Mouse (Mus musculus): ENCODE data around the gene Il6ra. TPM values are rescaled to one million over a fixed set of nuclear protein-coding genes. Genes with fewer than 3 reads are reported as not detected.

Gene Il6ra
- polyA plus RNA-seq, 1 experiment from 2014 or later: 0.38 TPM

DNA sequence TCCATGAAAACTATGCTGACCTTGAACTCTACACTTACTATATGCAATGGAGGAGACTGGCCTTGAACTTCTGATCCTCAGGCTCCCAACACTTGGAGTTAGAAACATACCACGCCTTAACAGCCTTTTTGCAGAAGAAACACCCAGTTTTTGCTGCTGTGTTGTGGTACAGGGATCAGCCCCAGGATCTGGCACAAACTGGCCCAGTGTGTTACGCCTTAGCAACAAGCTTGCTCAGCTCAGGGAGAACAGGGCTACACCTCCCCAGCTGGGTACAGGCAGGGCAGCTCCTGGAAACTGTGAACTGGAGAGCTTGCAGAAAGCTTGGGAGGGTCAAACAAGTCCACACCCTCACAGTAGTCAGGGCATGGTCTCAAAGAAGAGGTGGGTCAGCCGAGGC is 23.5 kb upstream of the Il6ra start:
- DNase-seq (ENCODE audit: low spot score): no peak
- H3K9me3 ChIP-seq (replicated peaks): no peaks in the 10 kb centered on the region; the same call in 1 of the 2 replicates
- H3K4me3 ChIP-seq: no peak overlapping the region
- 89% methylated on average over 3 of the region's 3 CpGs for WGBS
- H3K4me1 ChIP-seq: no peaks in the 10 kb centered on the region
- H3K27me3 ChIP-seq (ENCODE audit: low read depth, poor library complexity, severe bottlenecking): no peaks in the 10 kb centered on the region
- H3K36me3 ChIP-seq: peaks cover 55% of the 10 kb centered on the region
- no peak overlapping the region for H3K27ac ChIP-seq

DNA sequence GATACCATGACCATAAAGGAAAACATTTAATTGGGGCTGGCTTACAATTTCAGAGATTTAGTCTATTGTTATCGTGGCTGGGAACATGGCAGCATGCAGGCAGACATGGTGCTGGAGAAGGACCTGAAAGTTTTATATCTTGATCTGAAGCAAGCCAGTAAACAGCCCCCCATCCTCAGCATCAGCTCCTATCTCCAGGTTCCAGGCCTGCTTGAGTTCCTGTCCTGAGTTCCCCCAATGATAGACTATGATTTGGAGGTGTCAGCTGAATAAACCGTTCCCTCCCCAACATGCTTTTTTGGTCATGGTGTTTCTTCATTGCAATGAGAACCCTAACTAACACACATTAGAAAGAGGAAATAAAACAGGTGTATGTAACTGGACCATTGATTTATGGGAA is 19.9 kb upstream of the Il6ra start:
- Histone ChIP-seq H3K9me3 (replicated peaks) (no peaks in the 10 kb centered on the region; the same call in 1 of the 2 replicates), H3K4me1 (no peaks in the 10 kb centered on the region), H3K27ac (no peak overlapping the region), H3K36me3 (peaks cover 23% of the 10 kb centered on the region), H3K4me3 (no peak overlapping the region), H3K27me3 (ENCODE audit: low read depth, poor library complexity, severe bottlenecking) (no peaks in the 10 kb centered on the region)
- no peak for DNase-seq (ENCODE audit: low spot score)
- 92% methylated on average over 2 of the region's 2 CpGs for WGBS

DNA sequence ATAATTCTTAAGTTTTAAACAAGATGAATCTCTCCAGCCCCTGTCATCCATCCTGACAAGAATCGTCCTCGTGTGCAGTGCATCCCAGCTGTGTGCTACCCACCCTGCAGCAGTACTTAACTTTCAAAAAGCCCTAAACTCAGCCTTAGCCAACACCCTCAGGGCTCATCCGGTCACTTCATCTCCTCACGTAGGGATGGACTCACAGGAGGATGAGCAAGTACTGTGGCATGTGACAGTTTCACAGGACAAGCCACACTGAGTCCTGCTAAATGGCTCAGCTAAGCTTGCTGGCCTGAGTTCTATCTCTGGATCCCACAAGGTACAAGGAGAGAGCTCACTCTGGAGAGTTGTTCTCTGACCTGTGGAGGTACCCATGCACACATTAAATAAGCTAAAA is 16.0 kb upstream of the Il6ra start:
- DNase-seq (ENCODE audit: low spot score): no peak
- WGBS: 67% methylated on average over 4 of the region's 4 CpGs

DNA sequence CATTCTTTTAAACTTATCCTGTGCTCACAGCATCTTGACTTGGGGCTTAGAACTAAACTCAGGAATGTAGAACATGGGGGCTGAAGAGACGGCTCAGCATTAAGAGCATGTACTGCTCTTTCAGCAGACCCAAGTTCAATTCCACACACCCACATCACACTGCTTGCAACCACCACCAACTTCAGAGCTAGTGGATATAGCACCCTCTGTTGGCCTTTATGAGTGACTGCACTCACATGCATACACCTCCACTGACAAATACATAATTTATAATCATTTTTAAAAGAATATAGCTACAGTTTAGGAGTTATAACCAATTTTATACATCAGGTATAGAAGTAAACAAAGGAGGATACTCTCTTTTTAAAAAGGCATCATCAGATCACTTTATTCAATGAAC is 13.4 kb upstream of the Il6ra start:
- DNase-seq (ENCODE audit: low spot score): no peak
- WGBS: 94% methylated on average over 1 of the region's 1 CpGs
- Histone ChIP-seq H3K4me3 (no peak overlapping the region), H3K27ac (no peak overlapping the region), H3K27me3 (ENCODE audit: low read depth, poor library complexity, severe bottlenecking) (no peaks in the 10 kb centered on the region), H3K4me1 (no peaks in the 10 kb centered on the region), H3K9me3 (replicated peaks) (no peaks in the 10 kb centered on the region), H3K36me3 (no peaks in the 10 kb centered on the region)

More for the DNA sequence above, 16.0 kb upstream of the Il6ra start:
- Histone ChIP-seq H3K4me1 (no peaks in the 10 kb centered on the region), H3K36me3 (no peaks in the 10 kb centered on the region), H3K4me3 (no peak overlapping the region), H3K27me3 (ENCODE audit: low read depth, poor library complexity, severe bottlenecking) (no peaks in the 10 kb centered on the region), H3K27ac (no peak overlapping the region), H3K9me3 (replicated peaks) (no peaks in the 10 kb centered on the region; the same call in 1 of the 2 replicates)

DNA sequence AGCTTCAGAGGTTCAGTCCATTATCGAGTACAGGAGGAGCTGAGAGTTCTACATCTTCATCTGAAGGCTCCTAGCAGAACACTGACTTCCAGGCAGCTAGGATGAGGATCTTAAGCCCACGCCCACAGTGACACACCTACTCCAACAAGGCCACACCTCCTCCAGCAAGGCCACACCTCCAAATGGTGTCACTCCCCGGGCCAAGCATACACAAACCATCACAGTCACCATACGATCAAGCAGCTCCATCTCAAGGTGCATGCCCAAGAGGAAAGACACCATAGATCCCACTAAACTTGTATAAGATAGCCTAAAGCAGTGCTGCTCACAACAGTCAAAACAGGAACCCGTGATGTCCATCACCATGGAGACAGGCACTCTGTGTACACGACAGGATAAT is 7.7 kb upstream of the Il6ra start:
- Histone ChIP-seq H3K36me3 (no peaks in the 10 kb centered on the region), H3K27ac (no peak overlapping the region), H3K4me1 (no peaks in the 10 kb centered on the region), H3K9me3 (replicated peaks) (no peaks in the 10 kb centered on the region), H3K4me3 (no peak overlapping the region), H3K27me3 (ENCODE audit: low read depth, poor library complexity, severe bottlenecking) (no peaks in the 10 kb centered on the region)
- 68% methylated on average over 6 of the region's 6 CpGs for WGBS
- DNase-seq (ENCODE audit: low spot score): no peak

DNA sequence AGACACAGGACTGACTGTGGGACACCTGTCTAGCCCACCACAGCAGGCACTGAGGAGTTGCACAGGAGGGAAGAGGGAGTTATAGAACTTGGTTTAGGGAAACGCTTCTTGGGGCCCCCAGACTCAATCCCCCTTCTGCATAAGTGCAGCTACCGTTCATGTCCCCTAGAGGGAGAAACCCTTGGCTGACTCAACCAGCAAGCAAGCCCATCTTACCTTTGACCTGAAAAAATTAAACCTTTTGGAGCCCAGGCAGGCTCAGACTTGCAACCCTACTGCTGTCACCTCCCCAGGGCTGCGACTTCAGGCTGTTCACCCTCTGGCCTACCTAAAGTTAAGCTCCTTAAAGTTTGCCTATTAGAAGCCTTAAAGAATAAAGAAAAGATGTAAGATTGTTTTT is 4.4 kb upstream of the Il6ra start:
- 57% methylated on average over 3 of the region's 3 CpGs for WGBS
- no peak overlapping the region for H3K27ac ChIP-seq
- no peak overlapping the region for H3K4me3 ChIP-seq
- H3K4me1 ChIP-seq: peaks cover 12% of the 10 kb centered on the region
- no peak for DNase-seq (ENCODE audit: low spot score)
- H3K9me3 ChIP-seq (replicated peaks): no peaks in the 10 kb centered on the region
- H3K27me3 ChIP-seq (ENCODE audit: low read depth, poor library complexity, severe bottlenecking): peaks cover 31% of the 10 kb centered on the region
- no peaks in the 10 kb centered on the region for H3K36me3 ChIP-seq

DNA sequence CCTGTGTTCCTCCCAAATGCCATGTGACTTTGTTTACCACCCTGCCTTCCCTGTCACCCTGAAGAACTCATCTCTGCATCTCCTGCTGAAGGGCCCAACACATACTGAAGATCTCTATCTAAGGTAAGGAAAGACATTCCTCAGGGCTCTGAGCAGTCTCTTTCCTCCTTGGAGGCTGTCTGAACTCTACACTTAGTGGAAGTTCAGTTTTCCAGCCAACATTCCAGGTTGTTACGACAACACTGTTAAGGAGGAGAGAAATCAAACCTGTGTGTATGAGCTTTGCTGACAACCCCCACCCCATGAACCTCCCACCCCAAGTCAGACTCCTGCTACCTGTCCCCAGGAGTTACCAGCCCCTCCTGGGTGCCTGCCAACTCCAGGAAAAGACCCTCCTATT is 3.6 kb upstream of the Il6ra start:
- Histone ChIP-seq H3K27ac (no peak overlapping the region), H3K36me3 (no peaks in the 10 kb centered on the region)
- 79% methylated on average over 1 of the region's 1 CpGs for WGBS

DNA sequence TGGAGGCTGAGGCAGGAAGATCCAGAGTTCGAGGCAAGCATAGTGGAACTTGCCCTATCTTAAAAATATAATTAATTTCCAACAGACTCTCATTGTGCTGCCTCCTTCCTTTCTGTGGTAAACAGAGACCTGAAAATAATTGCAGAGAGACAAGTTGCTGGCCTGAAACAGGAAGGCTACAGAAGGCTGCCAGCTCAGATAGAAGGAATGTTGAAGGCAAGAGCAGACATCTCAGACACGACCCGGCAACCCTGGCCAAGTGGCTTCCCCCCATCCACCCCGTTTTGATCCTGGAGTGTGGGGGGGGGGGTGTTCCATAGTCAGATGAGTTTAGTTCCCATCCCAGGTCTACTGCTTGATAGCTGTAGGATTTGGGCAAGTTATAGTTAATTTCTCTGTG is 1.7 kb upstream of the Il6ra start:
- no peak for DNase-seq (ENCODE audit: low spot score)
- H3K9me3 ChIP-seq (replicated peaks): no peaks in the 10 kb centered on the region
- no peaks in the 10 kb centered on the region for H3K36me3 ChIP-seq
- WGBS: 79% methylated on average over 4 of the region's 4 CpGs
- H3K27me3 ChIP-seq (ENCODE audit: low read depth, poor library complexity, severe bottlenecking): peaks cover 45% of the 10 kb centered on the region
- no peak overlapping the region for H3K4me3 ChIP-seq
- peaks cover 15% of the 10 kb centered on the region for H3K4me1 ChIP-seq
- H3K27ac ChIP-seq: no peak overlapping the region

More for the DNA sequence above, 3.6 kb upstream of the Il6ra start:
- Histone ChIP-seq H3K4me1 (peaks cover 15% of the 10 kb centered on the region), H3K27me3 (ENCODE audit: low read depth, poor library complexity, severe bottlenecking) (peaks cover 38% of the 10 kb centered on the region), H3K4me3 (no peak overlapping the region), H3K9me3 (replicated peaks) (no peaks in the 10 kb centered on the region)
- DNase-seq (ENCODE audit: low spot score): no peak

DNA sequence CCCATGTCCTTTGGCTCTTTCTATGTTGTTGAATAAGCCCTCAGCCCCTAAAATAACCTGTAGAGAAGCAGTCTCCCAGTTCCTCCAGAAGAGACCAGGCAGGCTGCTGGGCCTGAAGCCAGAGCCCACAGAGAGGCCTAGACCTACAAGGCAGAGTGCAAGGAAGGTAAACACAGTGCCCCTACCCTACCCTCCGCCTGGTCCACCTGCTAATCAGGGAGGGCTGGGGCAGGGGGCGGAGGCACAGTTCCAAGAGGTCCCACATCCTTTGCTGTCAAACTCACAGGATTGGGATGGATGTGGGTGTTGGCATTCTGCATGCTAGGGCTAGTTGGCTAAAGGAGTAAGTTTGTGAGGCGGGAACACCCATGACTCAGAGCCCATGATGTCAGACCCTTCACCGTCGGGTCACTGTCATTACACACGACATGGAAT is 871 bp downstream of the Il6ra start:
- H3K36me3 ChIP-seq: no peaks in the 10 kb centered on the region
- H3K9me3 ChIP-seq (replicated peaks): no peaks in the 10 kb centered on the region
- peak overlapping the region; percentile 63; the same call in 1 of the 2 replicates for H3K4me3 ChIP-seq
- H3K4me1 ChIP-seq: peaks cover 15% of the 10 kb centered on the region
- no peak overlapping the region for H3K27ac ChIP-seq
- H3K27me3 ChIP-seq (ENCODE audit: low read depth, poor library complexity, severe bottlenecking): peaks cover 45% of the 10 kb centered on the region
- 36% methylated on average over 6 of the region's 6 CpGs for WGBS
- DNase-seq (ENCODE audit: low spot score): no peak

DNA sequence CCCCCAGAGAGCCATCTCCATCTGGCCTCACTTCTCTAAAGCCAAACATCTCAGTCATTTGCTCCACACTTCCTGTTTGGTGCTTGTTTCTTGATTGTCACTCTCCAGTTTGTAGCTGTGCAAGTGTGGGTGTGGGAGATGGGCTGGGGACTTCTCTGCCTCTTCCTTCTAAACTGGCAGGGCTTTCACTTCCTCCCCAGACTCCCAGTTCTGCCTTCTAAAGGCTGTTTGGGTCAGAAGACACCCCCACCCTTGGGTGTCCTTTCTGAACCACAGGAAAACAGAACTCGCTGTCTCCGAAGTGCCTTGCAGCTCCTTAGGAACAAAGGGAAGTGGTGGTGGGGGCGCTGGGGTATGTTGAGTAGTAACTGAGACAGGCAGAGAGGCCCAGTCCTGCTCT is 1.8 kb downstream of the Il6ra start:
- Histone ChIP-seq H3K27me3 (ENCODE audit: low read depth, poor library complexity, severe bottlenecking) (peaks cover 45% of the 10 kb centered on the region), H3K4me1 (peaks cover 15% of the 10 kb centered on the region), H3K4me3 (no peak overlapping the region), H3K27ac (no peak overlapping the region), H3K36me3 (no peaks in the 10 kb centered on the region), H3K9me3 (replicated peaks) (no peaks in the 10 kb centered on the region)
- no peak for DNase-seq (ENCODE audit: low spot score)
- WGBS: 88% methylated on average over 3 of the region's 3 CpGs

DNA sequence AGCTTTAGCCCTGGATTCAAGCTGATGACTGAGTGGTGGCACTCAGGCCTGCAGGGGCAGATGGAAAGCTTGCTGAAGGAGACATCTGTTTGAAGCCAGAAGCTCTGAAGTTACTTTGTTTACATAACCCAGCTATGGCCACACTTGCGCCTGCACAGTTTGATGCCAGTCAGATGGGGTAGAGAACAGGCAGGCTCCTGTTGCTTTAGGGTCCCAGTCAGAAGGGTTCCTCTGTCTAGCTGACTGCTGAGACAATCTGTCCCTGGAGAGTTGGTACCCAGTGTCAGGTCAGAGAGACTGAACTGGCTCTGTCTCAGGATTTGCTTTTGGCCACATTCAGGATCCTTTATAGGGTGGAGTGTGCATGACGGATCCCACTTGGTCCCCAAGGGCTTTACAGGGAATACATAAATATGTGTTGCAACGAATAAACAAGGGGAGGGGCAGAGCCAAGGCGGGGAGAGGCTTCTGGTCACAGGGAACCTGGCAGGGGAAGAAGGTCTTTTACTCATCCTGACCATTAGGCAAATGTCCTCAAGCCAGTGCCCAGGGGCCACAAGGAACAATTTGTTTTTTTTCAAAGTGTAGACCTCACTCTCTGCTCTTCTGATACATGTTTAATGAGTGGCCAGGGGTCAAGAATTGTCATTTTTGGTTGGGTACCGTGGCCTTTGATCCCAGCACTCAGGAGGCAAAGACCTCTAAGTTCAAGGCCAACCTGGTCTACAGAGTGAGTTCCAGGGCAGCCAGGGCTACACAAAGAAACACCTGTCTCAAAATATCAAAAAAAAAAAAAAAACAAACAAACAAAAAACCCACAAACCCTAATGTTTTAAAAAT is 3.1 kb downstream of the Il6ra start:
- no peak for DNase-seq (ENCODE audit: low spot score)
- WGBS: 46% methylated on average over 5 of the region's 5 CpGs
- Histone ChIP-seq H3K9me3 (replicated peaks) (no peaks in the 10 kb centered on the region), H3K4me3 (no peak overlapping the region), H3K27ac (no peak overlapping the region), H3K36me3 (no peaks in the 10 kb centered on the region), H3K27me3 (ENCODE audit: low read depth, poor library complexity, severe bottlenecking) (peaks cover 39% of the 10 kb centered on the region), H3K4me1 (peaks cover 15% of the 10 kb centered on the region)

DNA sequence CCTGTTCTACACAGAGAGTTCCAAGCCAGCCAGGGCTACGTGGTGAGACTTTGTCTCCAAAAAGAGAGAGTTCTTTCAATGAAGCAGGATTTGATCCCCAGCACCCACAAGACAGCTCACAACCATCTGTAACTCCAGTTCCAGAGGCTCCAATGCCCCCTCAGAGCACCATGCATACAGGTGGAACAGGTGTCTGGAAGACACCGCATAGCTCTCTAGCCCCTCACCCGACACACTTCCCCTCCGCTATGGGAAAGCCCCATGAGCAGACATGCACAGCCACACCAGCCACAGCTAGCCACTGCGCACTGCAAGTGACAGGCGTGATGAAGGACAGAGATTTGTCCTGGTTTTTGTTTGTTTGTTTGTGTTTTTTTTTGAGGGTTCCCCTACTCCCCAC is 4.2 kb downstream of the Il6ra start:
- 75% methylated on average over 6 of the region's 6 CpGs for WGBS
- H3K27ac ChIP-seq: no peak overlapping the region
- peaks cover 15% of the 10 kb centered on the region for H3K4me1 ChIP-seq
- DNase-seq (ENCODE audit: low spot score): no peak
- H3K9me3 ChIP-seq (replicated peaks): no peaks in the 10 kb centered on the region
- H3K4me3 ChIP-seq: no peak overlapping the region
- no peaks in the 10 kb centered on the region for H3K36me3 ChIP-seq
- peaks cover 28% of the 10 kb centered on the region for H3K27me3 ChIP-seq (ENCODE audit: low read depth, poor library complexity, severe bottlenecking)

DNA sequence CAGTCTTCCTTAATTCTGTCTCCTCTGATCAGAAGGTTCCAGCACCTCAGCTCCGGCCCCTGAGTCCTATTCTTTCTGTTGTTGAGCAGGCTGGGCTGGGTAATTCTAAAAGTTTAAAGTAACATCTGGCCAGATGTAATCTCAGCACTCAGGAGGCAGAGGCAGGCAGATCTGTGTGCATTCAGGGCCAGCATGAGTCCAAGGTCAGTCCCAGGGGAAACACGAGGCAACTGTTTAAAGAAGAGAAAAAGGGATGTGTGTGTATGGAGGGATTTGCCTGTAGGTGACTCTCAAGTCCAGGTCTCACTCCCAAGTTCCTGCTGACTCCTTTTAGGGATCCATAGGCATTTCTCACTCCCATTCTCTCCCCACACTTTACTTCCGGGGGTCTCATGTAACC is 5.2 kb downstream of the Il6ra start:
- H3K9me3 ChIP-seq (replicated peaks): no peaks in the 10 kb centered on the region
- peaks cover 18% of the 10 kb centered on the region for H3K27me3 ChIP-seq (ENCODE audit: low read depth, poor library complexity, severe bottlenecking)
- peaks cover 7% of the 10 kb centered on the region for H3K4me1 ChIP-seq
- DNase-seq (ENCODE audit: low spot score): no peak
- no peak overlapping the region for H3K4me3 ChIP-seq
- H3K36me3 ChIP-seq: no peaks in the 10 kb centered on the region
- 85% methylated on average over 3 of the region's 3 CpGs for WGBS
- H3K27ac ChIP-seq: no peak overlapping the region

Data from limb, embryonic 10.5 days (tissue).